Mouse (Mus musculus): Measurements from ENCODE around the gene Ccdc32. TPM values are rescaled to one million over a fixed set of nuclear protein-coding genes. Genes with fewer than 3 reads are reported as not detected.

Ccdc32 gene
- total RNA-seq, 2 experiments from 2014 or later = 1.9 to 4.9 TPM

Other genes with a start within 250 kb of the Ccdc32 start
- gene Disp2, start 249.7 kb downstream of the Ccdc32 start, total RNA-seq (2015; ENCODE audit: low replicate concordance) = not detected in 2 replicates
- 0.14 TPM in 1 of 2 replicates, not detected in the other for gene Disp2, start 249.7 kb downstream of the Ccdc32 start, total RNA-seq (2017; ENCODE audit: low replicate concordance)
- gene Knstrn, start 215.4 kb downstream of the Ccdc32 start, total RNA-seq (2015; ENCODE audit: low replicate concordance) = 16.5 and 19.8 TPM in 2 replicates
- 51.9 and 67.3 TPM in 2 replicates for gene Knstrn, start 215.4 kb downstream of the Ccdc32 start, total RNA-seq (2017; ENCODE audit: low replicate concordance)
- gene Ivd, start 167.4 kb downstream of the Ccdc32 start, total RNA-seq (2015; ENCODE audit: low replicate concordance) = 1.9 and 8.1 TPM in 2 replicates
- 4.2 and 4.8 TPM in 2 replicates for gene Ivd, start 167.4 kb downstream of the Ccdc32 start, total RNA-seq (2017; ENCODE audit: low replicate concordance)
- gene Bahd1, start 129.0 kb downstream of the Ccdc32 start, total RNA-seq (2015; ENCODE audit: low replicate concordance) = 1.3 and 2.3 TPM in 2 replicates
- gene Bahd1, start 129.0 kb downstream of the Ccdc32 start, total RNA-seq (2017; ENCODE audit: low replicate concordance) = 3.2 and 4.3 TPM in 2 replicates
- 1.5 and 2.7 TPM in 2 replicates for gene Chst14, start 102.9 kb downstream of the Ccdc32 start, total RNA-seq (2015; ENCODE audit: low replicate concordance)
- gene Chst14, start 102.9 kb downstream of the Ccdc32 start, total RNA-seq (2017; ENCODE audit: low replicate concordance) = 0.43 TPM in 1 of 2 replicates, not detected in the other
- gene Rpusd2, start 5.4 kb upstream of the Ccdc32 start, total RNA-seq (2015; ENCODE audit: low replicate concordance) = 2.9 and 4.0 TPM in 2 replicates
- 2.3 and 2.5 TPM in 2 replicates for gene Rpusd2, start 5.4 kb upstream of the Ccdc32 start, total RNA-seq (2017; ENCODE audit: low replicate concordance)
- 25.9 and 29.8 TPM in 2 replicates for gene Knl1, start 17.7 kb upstream of the Ccdc32 start, total RNA-seq (2015; ENCODE audit: low replicate concordance)
- gene Knl1, start 17.7 kb upstream of the Ccdc32 start, total RNA-seq (2017; ENCODE audit: low replicate concordance) = 47.8 and 56.3 TPM in 2 replicates
- 16.1 and 18.8 TPM in 2 replicates for gene Rad51, start 83.4 kb upstream of the Ccdc32 start, total RNA-seq (2015; ENCODE audit: low replicate concordance)
- gene Rad51, start 83.4 kb upstream of the Ccdc32 start, total RNA-seq (2017; ENCODE audit: low replicate concordance) = 14.1 and 29.6 TPM in 2 replicates
- 17.8 and 21.7 TPM in 2 replicates for gene Rmdn3, start 127.6 kb upstream of the Ccdc32 start, total RNA-seq (2015; ENCODE audit: low replicate concordance)
- 27.9 and 33.2 TPM in 2 replicates for gene Rmdn3, start 127.6 kb upstream of the Ccdc32 start, total RNA-seq (2017; ENCODE audit: low replicate concordance)
- gene Gchfr, start 138.4 kb upstream of the Ccdc32 start, total RNA-seq (2015; ENCODE audit: low replicate concordance) = not detected in 2 replicates
- 1.5 TPM in 1 of 2 replicates, not detected in the other for gene Gchfr, start 138.4 kb upstream of the Ccdc32 start, total RNA-seq (2017; ENCODE audit: low replicate concordance)
- not detected in 2 replicates for gene Gm14137, start 145.1 kb upstream of the Ccdc32 start, total RNA-seq (2015; ENCODE audit: low replicate concordance)
- gene Gm14137, start 145.1 kb upstream of the Ccdc32 start, total RNA-seq (2017; ENCODE audit: low replicate concordance) = not detected in 2 replicates
- 0.58 and 4.2 TPM in 2 replicates for gene Zfyve19, start 179.2 kb upstream of the Ccdc32 start, total RNA-seq (2015; ENCODE audit: low replicate concordance)
- gene Zfyve19, start 179.2 kb upstream of the Ccdc32 start, total RNA-seq (2017; ENCODE audit: low replicate concordance) = 11.3 and 12.6 TPM in 2 replicates
- gene Dnajc17, start 179.4 kb upstream of the Ccdc32 start, total RNA-seq (2015; ENCODE audit: low replicate concordance) = 3.8 and 22.3 TPM in 2 replicates
- gene Dnajc17, start 179.4 kb upstream of the Ccdc32 start, total RNA-seq (2017; ENCODE audit: low replicate concordance) = 4.5 and 12.4 TPM in 2 replicates
- not detected in 2 replicates for gene Ppp1r14d, start 200.5 kb upstream of the Ccdc32 start, total RNA-seq (2015; ENCODE audit: low replicate concordance)
- not detected in 2 replicates for gene Ppp1r14d, start 200.5 kb upstream of the Ccdc32 start, total RNA-seq (2017; ENCODE audit: low replicate concordance)
- not detected in 2 replicates for gene Spint1, start 208.0 kb upstream of the Ccdc32 start, total RNA-seq (2015; ENCODE audit: low replicate concordance)
- not detected in 2 replicates for gene Spint1, start 208.0 kb upstream of the Ccdc32 start, total RNA-seq (2017; ENCODE audit: low replicate concordance)
- gene Rhov, start 241.9 kb upstream of the Ccdc32 start, total RNA-seq (2015; ENCODE audit: low replicate concordance) = not detected in 2 replicates
- not detected in 2 replicates for gene Rhov, start 241.9 kb upstream of the Ccdc32 start, total RNA-seq (2017; ENCODE audit: low replicate concordance)

Measured in erythroblast, adult 5-6 weeks (primary cell).